13 mouse cellular contexts compared by ENCODE assay signal in the genomic region with DNA sequence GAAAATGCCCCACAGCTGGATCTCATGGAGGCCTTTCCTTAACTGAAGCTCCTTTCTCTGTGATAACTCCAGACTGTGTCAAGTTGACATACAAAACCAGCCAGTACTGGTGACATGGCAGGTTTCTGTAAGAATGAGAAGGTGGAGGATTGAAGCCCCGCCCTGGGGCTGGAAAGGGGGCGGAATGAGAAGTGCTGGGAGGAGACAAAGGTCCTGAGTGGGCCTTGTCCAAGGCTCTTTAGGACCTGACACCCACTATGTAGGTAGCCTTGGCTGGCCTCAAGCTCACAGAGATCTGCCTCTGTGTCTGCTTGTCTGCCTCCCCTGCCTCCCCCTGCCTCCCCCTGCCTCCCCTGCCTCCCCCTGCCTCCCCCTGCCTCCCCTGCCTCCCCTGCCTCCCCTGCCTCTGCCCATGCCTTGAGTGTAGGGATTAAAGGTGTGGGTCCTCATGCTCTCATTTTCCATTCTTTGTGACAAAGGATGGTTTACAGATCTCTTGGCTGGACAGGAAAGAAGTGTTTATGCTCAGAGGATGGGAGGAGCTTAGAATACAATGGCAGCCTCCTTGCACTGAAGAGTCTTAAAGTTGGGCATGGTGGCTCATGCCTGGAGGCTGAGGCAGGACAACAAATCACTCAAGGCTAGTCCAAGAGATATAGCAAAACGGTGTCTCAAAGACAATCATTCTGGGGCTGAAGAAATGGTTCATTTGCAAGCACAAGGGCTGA.
"Had no signal": no experiment of that assay in that cellular context is flagged by ENCODE, and none has a peak within 500 bp of the region (broad histone marks: within the 10 kb centered on the region; RNA-seq: fewer than 3 reads in every experiment).

No protein-coding gene starts in this region.

- DNase-seq: kidney, adult 2 months; kidney, postnatal 25 days; layer of hippocampus, adult 9-11 months; layer of hippocampus, postnatal 36 days; liver; liver, embryonic 13.5 days; liver, postnatal 0 days; right cerebral cortex, postnatal 14 days; thymus, postnatal 4 days had no signal

- H3K4me2 ChIP-seq: limb, embryonic 12.5 days; liver, embryonic 13.5 days; midbrain, embryonic 12.5 days had no signal

- H3K4me1 ChIP-seq: liver, embryonic 13.5 days; midbrain, embryonic 12.5 days had no signal

- H3K36me3 ChIP-seq: limb, embryonic 12.5 days; liver, embryonic 13.5 days; midbrain, embryonic 12.5 days had no signal

- H3K4me3 ChIP-seq: limb, embryonic 12.5 days; liver, embryonic 13.5 days; midbrain, embryonic 12.5 days had no signal

- H3K27ac ChIP-seq: limb, embryonic 12.5 days; liver, embryonic 13.5 days; midbrain, embryonic 12.5 days had no signal

- H3K27me3 ChIP-seq: limb, embryonic 12.5 days; liver, embryonic 13.5 days; midbrain, embryonic 12.5 days had no signal

- H3K9ac ChIP-seq: limb, embryonic 12.5 days; liver, embryonic 13.5 days; liver, postnatal 0 days; midbrain, embryonic 12.5 days had no signal

- ATAC-seq: intestine, embryonic 16.5 days; liver, postnatal 0 days; midbrain, embryonic 16.5 days had no signal

- H3K9me3 ChIP-seq: limb, embryonic 12.5 days; liver, embryonic 13.5 days; midbrain, embryonic 12.5 days had no signal
